ENCODE assay signal across 10 mouse cellular contexts in the genomic region with DNA sequence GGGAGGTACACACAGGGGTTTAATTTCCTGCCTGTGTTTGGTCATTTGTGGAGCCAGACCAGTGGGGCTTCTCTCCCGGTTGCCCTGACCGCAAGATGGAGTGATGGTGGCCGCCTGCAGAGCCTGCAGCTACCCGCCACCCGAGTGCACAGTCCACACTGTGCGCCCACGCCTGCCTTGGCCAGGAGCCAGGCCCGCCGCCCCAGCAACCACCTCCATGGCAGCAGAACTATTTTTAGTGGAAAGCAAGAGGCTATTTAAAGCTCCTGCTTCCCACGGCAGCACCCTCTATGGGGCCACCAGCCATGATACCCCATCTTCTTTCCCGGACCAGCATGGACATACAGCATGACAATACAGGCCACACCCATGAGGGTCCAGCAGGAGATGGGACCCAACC. TPM values are rescaled to one million over a fixed set of nuclear protein-coding genes. Genes with fewer than 3 reads are reported as not detected.
DNase-seq lines count a peak whose midpoint lies in the region; ATAC-seq lines count a peak whose summit lies in the region.
"Had no signal": no experiment of that assay in that cellular context is flagged by ENCODE, and none has a peak within 500 bp of the region (broad histone marks: within the 10 kb centered on the region; RNA-seq: fewer than 3 reads in every experiment).

No protein-coding gene starts in this region.

- H3K4me2 ChIP-seq in hindbrain, embryonic 13.5 days, result no peak overlapping the region; the same call in 1 of the 2 replicates

- peak overlapping the region; percentile 39; the same call in 1 of the 2 replicates for H3K9ac ChIP-seq in hindbrain, embryonic 13.5 days

- no peak for DNase-seq in hindbrain, embryonic 10.5 days (ENCODE audit: low spot score)
- DNase-seq in adrenal gland, postnatal 36 days, result peak; percentile 44 to 62
- peak; percentile 87 to 93 for DNase-seq in frontal cortex, adult 2 months (ENCODE audit: extremely low spot score in 1 of 2, low spot score in 1 of 2)
- peak; percentile 83 to 88 for DNase-seq in layer of hippocampus, adult 18-20 months (ENCODE audit: low spot score in 2 of 2)
- peak; percentile 89 to 92 for DNase-seq in right cerebral cortex, postnatal 36 days (ENCODE audit: low spot score in 2 of 2)
- DNase-seq in c-Kit-positive CD71-positive TER-119-positive erythroid progenitor cells, embryonic 14.5 days (ENCODE audit: low spot score), result no peak

- no peak overlapping the region for H3K4me3 ChIP-seq in hindbrain, embryonic 13.5 days
- H3K4me3 ChIP-seq in hindbrain, embryonic 10.5 days, result no peak overlapping the region
- H3K4me3 ChIP-seq: erythroblast, embryonic 14.5 days had no signal

- H3K27me3 ChIP-seq in hindbrain, embryonic 13.5 days, result no peaks in the 10 kb centered on the region
- no peaks in the 10 kb centered on the region for H3K27me3 ChIP-seq in hindbrain, embryonic 10.5 days (ENCODE audit: insufficient read depth, poor library complexity, severe bottlenecking)

- H3K27ac ChIP-seq in hindbrain, embryonic 13.5 days, result peak overlapping the region; percentile 30; the same call in 1 of the 2 replicates
- no peak overlapping the region for H3K27ac ChIP-seq in hindbrain, embryonic 10.5 days

- H3K9me3 ChIP-seq in hindbrain, embryonic 13.5 days, result no peaks in the 10 kb centered on the region
- H3K9me3 ChIP-seq in hindbrain, embryonic 10.5 days, result no peaks in the 10 kb centered on the region
- H3K9me3 ChIP-seq: G1E had no signal

- no peak for ATAC-seq in hindbrain, embryonic 13.5 days (ENCODE audit: low FRiP score)
- no peak for ATAC-seq in monocyte, adult 5-6 weeks (replicated peaks; ENCODE audit: insufficient number of reproducible peaks, low FRiP score, low TSS enrichment, poor library complexity, severe bottlenecking)

- WGBS in hindbrain, embryonic 13.5 days, result 52% methylated on average over 11 of the region's 11 CpGs
- 89% methylated on average over 11 of the region's 11 CpGs for WGBS in hindbrain, embryonic 10.5 days

- H3K4me1 ChIP-seq in hindbrain, embryonic 13.5 days (replicated peaks), result peaks cover 52% of the 10 kb centered on the region
- H3K4me1 ChIP-seq in hindbrain, embryonic 10.5 days (replicated peaks), result peaks cover 24% of the 10 kb centered on the region

- H3K36me3 ChIP-seq in hindbrain, embryonic 13.5 days, result peaks cover 42% of the 10 kb centered on the region
- peaks cover 52% of the 10 kb centered on the region for H3K36me3 ChIP-seq in hindbrain, embryonic 10.5 days
- H3K36me3 ChIP-seq: G1E had no signal

RNA-seq across cellular contexts. Expression of gene Zdhhc8, which starts 5.3 kb away (rescaled TPM):
- 11.9 and 12.2 TPM in 2 replicates for polyA plus RNA-seq in hindbrain, embryonic 13.5 days (2015; fragmentation: Nextera tagmentation; extraction: Ambion mirVana)
- 13.0 and 13.7 TPM in 2 replicates for polyA plus RNA-seq in hindbrain, embryonic 10.5 days (2016; fragmentation: Nextera tagmentation; extraction: Ambion mirVana)
- total RNA-seq in adrenal gland, postnatal 36 days (2021), result 10 to 100 TPM; 20.2 to 23.1 TPM
- 142 and 152 TPM in 2 replicates for polyA plus RNA-seq in frontal cortex, adult 2 months (2012; rRNA removed)
- total RNA-seq in layer of hippocampus, adult 18-20 months (2021), result 10 to 100 TPM; 69.4 to 75.9 TPM
- 0.76 to 6.5 TPM (median 1.2 TPM) in 3 replicates for total RNA-seq in monocyte, adult 5-6 weeks (2017)

RNA-seq across cellular contexts. Expression of gene Ccdc188, which starts 11.9 kb away (rescaled TPM):
- polyA plus RNA-seq in hindbrain, embryonic 13.5 days (2015; fragmentation: Nextera tagmentation; extraction: Ambion mirVana), result not detected in 2 replicates
- polyA plus RNA-seq in hindbrain, embryonic 10.5 days (2016; fragmentation: Nextera tagmentation; extraction: Ambion mirVana), result 0.12 TPM in 1 of 2 replicates, not detected in the other
- total RNA-seq in adrenal gland, postnatal 36 days (2021), result not detected
- not detected in 2 replicates for polyA plus RNA-seq in frontal cortex, adult 2 months (2012; rRNA removed)
- not detected for total RNA-seq in layer of hippocampus, adult 18-20 months (2021)
- total RNA-seq in monocyte, adult 5-6 weeks (2017), result not detected in 3 replicates
- total RNA-seq: G1E had no signal
- polyA plus RNA-seq: erythroblast, embryonic 14.5 days; G1E had no signal

RNA-seq across cellular contexts. Expression of gene Trmt2a, which starts 18.9 kb away (rescaled TPM):
- polyA plus RNA-seq in hindbrain, embryonic 13.5 days (2015; fragmentation: Nextera tagmentation; extraction: Ambion mirVana), result 95.8 and 98.7 TPM in 2 replicates
- 130 and 133 TPM in 2 replicates for polyA plus RNA-seq in hindbrain, embryonic 10.5 days (2016; fragmentation: Nextera tagmentation; extraction: Ambion mirVana)
- total RNA-seq in adrenal gland, postnatal 36 days (2021), result 10 to 100 TPM; 46.5 to 47.1 TPM
- 76.5 and 77.2 TPM in 2 replicates for polyA plus RNA-seq in frontal cortex, adult 2 months (2012; rRNA removed)
- 10 to 100 TPM; 50.7 to 53.0 TPM for total RNA-seq in layer of hippocampus, adult 18-20 months (2021)
- 78.5 to 79.6 TPM (median 79.2 TPM) in 3 replicates for total RNA-seq in monocyte, adult 5-6 weeks (2017)

RNA-seq across cellular contexts. Expression of gene Ranbp1, which starts 18.9 kb away (rescaled TPM):
- 444 and 462 TPM in 2 replicates for polyA plus RNA-seq in hindbrain, embryonic 13.5 days (2015; fragmentation: Nextera tagmentation; extraction: Ambion mirVana)
- 1,091 and 1,220 TPM in 2 replicates for polyA plus RNA-seq in hindbrain, embryonic 10.5 days (2016; fragmentation: Nextera tagmentation; extraction: Ambion mirVana)
- total RNA-seq in adrenal gland, postnatal 36 days (2021), result 100 to 1,000 TPM; 137 to 164 TPM
- 108 and 116 TPM in 2 replicates for polyA plus RNA-seq in frontal cortex, adult 2 months (2012; rRNA removed)
- total RNA-seq in layer of hippocampus, adult 18-20 months (2021), result 10 to 100 TPM; 88.9 to 95.6 TPM
- 90.8 to 134 TPM (median 92.1 TPM) in 3 replicates for total RNA-seq in monocyte, adult 5-6 weeks (2017)

RNA-seq across cellular contexts. Expression of gene Gm49776, which starts 28.5 kb away (rescaled TPM):
- polyA plus RNA-seq in hindbrain, embryonic 13.5 days (2015; fragmentation: Nextera tagmentation; extraction: Ambion mirVana), result 3.3 TPM in 1 of 2 replicates, not detected in the other
- 0.72 TPM in 1 of 2 replicates, not detected in the other for polyA plus RNA-seq in hindbrain, embryonic 10.5 days (2016; fragmentation: Nextera tagmentation; extraction: Ambion mirVana)
- under 1 TPM in 1 of 2 experiments, not detected in 1; 0.86 TPM for total RNA-seq in adrenal gland, postnatal 36 days (2021)
- 0.55 TPM in 1 of 2 replicates, not detected in the other for polyA plus RNA-seq in frontal cortex, adult 2 months (2012; rRNA removed)
- total RNA-seq in layer of hippocampus, adult 18-20 months (2021), result not detected
- 4.2 TPM in 1 of 3 replicates, not detected in the others for total RNA-seq in monocyte, adult 5-6 weeks (2017)
- total RNA-seq: G1E had no signal
- polyA plus RNA-seq: erythroblast, embryonic 14.5 days; G1E had no signal

Comparison
In these comparisons a context has a peak if more than half of its experiments do, and no peak if none do; other contexts are left out.
1. DNase-seq: peak in adrenal gland, postnatal 36 days (2 of 2), frontal cortex, adult 2 months (2 of 2), layer of hippocampus, adult 18-20 months (2 of 2) and right cerebral cortex, postnatal 36 days (2 of 2); none in hindbrain, embryonic 10.5 days (single experiment) and c-Kit-positive CD71-positive TER-119-positive erythroid progenitor cells, embryonic 14.5 days (single experiment).